Mouse (Mus musculus) limb, embryonic 10.5 days (tissue): Measurements from ENCODE around the gene Asgr1. TPM values are rescaled to one million over a fixed set of nuclear protein-coding genes. Genes with fewer than 3 reads are reported as not detected.
"Not testable (repeated sequence)": the region's sequence is repeated elsewhere in the genome, so short reads cannot be mapped to it uniquely, and the experiment has no call there.

Experiments used
- DNase-seq: peaks from one replicate; pipeline ENCODE4 v3.0.0-alpha.2; 2017; ENCODE audit warnings: low spot score
- H3K27ac ChIP-seq: fragments of 300-500 bp; sonication (generic); 2 replicates; pipeline ENCODE4 v1.5.1; 2016; ENCODE audit warnings: mild to moderate bottlenecking
- H3K27me3 ChIP-seq: fragments of 300-500 bp; sonication (generic); 2 replicates; pipeline ENCODE4 v1.6.1; 2016; ENCODE audit warnings: low read depth, mild to moderate bottlenecking; ENCODE audit not compliant: poor library complexity, severe bottlenecking
- H3K36me3 ChIP-seq: fragments of 300-500 bp; sonication (generic); 2 replicates; pipeline ENCODE4 v1.6.1; 2016; ENCODE audit warnings: mild to moderate bottlenecking, moderate library complexity
- H3K4me1 ChIP-seq: fragments of 300-500 bp; sonication (generic); 2 replicates; pipeline ENCODE4 v1.6.1; 2016
- H3K4me3 ChIP-seq: fragments of 300-500 bp; sonication (generic); 2 replicates; pipeline ENCODE4 v1.5.1; 2016; ENCODE audit warnings: mild to moderate bottlenecking, moderate library complexity
- H3K9me3 ChIP-seq: fragments of 300-500 bp; sonication (generic); replicated peaks from 2 replicates; pipeline ENCODE4 v1.6.1; 2016; ENCODE audit warnings: mild to moderate bottlenecking
- WGBS: fragments of 180-500 bp; shearing (Covaris S2); methylation state at CpG from one replicate; pipeline ENCODE4 v1.1.7; 2016; 5-methylcytosine and 5-hydroxymethylcytosine counted together
- polyA plus RNA-seq: library from polyadenylated mRNA; unstranded; fragments of >200 nt; fragmentation: Nextera tagmentation; extraction: Ambion mirVana; gene quantifications from 2 replicates; pipeline ENCODE4 v1.2.1, GENCODE M21; 2016

Asgr1 gene
- polyA plus RNA-seq: 0.71 and 0.74 TPM in 2 replicates

DNA sequence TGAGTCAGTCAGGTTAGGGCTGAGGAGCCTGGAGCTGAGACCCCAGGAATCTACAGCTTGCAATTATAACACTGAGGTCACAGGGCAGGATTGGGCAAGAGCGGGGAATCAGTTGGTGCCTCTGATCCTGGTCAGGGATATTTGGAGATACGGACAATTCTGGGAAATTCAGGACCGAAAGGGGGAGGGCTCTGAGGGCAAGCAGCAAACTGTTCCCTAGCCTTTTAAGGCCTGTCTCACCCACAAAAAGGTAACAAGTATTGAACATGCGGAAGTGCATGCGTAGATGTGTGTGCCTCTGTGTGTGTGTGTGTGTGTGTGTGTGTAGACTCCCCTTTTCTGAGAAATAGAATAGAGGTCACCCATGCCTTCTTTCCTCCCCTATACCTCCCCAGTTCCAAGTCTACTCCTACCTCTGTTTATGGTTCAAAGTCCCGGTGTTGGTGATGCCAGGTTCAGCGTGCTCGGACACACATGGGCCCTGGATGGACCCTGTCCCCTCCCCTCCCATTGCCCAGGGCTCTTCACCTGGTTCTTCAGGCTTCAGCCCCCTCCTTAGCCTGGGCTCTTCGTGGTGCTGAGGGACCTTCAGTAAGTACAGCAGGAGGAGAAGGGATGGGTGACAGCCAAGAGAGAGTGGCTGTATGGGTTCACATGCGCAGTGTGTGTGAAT is at the start of gene Asgr1:
Gene Asgr1, plus strand, starts transcription at position 188 of the 673 bp plus-strand sequence.
- peaks cover 15% of the 10 kb centered on the region for H3K27me3 ChIP-seq
- 86% methylated on average over 10 of the region's 10 CpGs for WGBS
- no peaks in the 10 kb centered on the region for H3K36me3 ChIP-seq
- no peak for DNase-seq
- 0 out of 2 replicates have a peak within 1 kb of the TSS, but pooled peaks have one; percentile 10 for H3K27ac ChIP-seq
- H3K4me3 ChIP-seq: no peak within 1 kb of the TSS
- H3K4me1 ChIP-seq: peaks cover 24% of the 10 kb centered on the region
- H3K9me3 ChIP-seq: no peaks in the 10 kb centered on the region

DNA sequence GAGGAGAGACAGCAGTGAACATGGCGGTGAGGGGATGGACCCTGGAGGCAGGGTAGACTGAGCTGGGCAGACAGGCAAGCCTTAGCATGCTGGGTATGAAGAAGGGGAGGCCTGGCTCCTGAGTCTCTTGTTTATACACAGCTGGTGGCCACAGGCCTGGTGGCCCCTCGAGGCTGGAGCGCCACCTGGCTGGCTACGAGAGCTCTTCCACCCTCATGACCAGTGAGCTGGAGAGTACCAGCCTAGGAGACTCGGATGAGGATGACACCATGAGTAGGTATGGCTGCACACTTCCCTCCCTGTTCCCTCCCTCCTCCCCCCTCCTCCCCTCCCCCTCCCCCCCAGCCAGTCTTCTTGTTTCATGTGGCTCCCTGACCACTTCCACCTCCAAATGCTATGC is 48.4 kb upstream of the Asgr1 start:
- Histone ChIP-seq H3K4me3 (0 out of 2 replicates have a peak overlapping the region, but pooled peaks have one; percentile 4), H3K27ac (no peak overlapping the region), H3K9me3 (no peaks in the 10 kb centered on the region), H3K4me1 (peaks cover 35% of the 10 kb centered on the region), H3K36me3 (peaks cover 65% of the 10 kb centered on the region), H3K27me3 (no peaks in the 10 kb centered on the region)
- 70% methylated on average over 5 of the region's 5 CpGs for WGBS
- DNase-seq: no peak

- WGBS: 95% methylated on average over 6 of the region's 6 CpGs
- Histone ChIP-seq H3K36me3 (peaks cover 93% of the 10 kb centered on the region), H3K4me3 (no peak overlapping the region)
Observed at GRCm38 (mm10) chr11:70010033-70010432, 43.9 kb upstream of the Asgr1 start.

DNA sequence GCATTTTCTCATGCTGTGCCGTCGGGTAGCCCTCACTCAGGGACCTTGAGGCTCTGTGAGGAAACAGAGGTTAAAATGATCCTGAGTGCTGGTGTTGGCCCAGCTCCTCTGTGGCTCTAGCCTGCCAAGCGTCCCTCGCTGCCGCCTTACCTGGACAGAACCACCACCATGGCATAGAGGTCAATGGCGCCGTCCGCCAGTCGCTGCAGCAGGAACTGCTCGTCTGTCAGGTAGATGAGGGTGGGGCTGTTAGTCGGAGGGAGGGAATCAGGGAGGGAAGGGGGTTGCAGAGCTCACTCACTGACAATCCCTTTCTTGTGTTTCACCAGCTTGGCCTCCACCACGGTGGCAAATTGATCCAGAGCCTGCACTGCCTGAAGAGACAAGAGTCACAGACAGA is 43.3 kb upstream of the Asgr1 start:
- Histone ChIP-seq H3K27me3 (no peaks in the 10 kb centered on the region), H3K36me3 (peaks cover 87% of the 10 kb centered on the region), H3K9me3 (no peaks in the 10 kb centered on the region), H3K4me1 (peaks cover 21% of the 10 kb centered on the region), H3K27ac (no peak overlapping the region), H3K4me3 (no peak overlapping the region)
- 84% methylated on average over 12 of the region's 12 CpGs for WGBS
- DNase-seq: no peak

More at GRCm38 (mm10) chr11:70010033-70010432, 43.9 kb upstream of the Asgr1 start:
- no peak for DNase-seq
- Histone ChIP-seq H3K27ac (no peak overlapping the region), H3K4me1 (peaks cover 16% of the 10 kb centered on the region), H3K27me3 (no peaks in the 10 kb centered on the region), H3K9me3 (no peaks in the 10 kb centered on the region)

DNA sequence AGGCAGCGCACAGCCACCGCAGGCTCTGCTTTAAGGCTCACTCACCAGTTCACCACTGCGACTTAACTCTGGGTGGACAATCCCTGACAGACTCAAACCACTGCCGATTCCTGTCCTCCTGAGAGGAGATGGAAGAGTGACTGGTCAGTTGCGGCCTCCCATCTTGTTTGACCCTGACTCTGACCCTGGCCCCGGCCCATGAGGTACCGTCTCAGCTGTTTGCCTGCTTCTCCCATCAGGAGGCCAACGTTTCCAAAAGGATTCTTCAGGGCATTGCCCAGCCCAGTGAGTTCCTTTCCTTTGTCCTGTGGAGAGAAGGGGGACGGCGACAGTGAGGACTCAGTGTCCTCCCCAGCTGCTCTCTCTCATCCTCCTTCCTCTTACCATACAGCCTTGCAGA is 42.9 kb upstream of the Asgr1 start:
- Histone ChIP-seq H3K4me1 (peaks cover 23% of the 10 kb centered on the region), H3K27ac (no peak overlapping the region), H3K27me3 (no peaks in the 10 kb centered on the region), H3K4me3 (no peak overlapping the region), H3K9me3 (no peaks in the 10 kb centered on the region), H3K36me3 (peaks cover 83% of the 10 kb centered on the region)
- WGBS: 91% methylated on average over 10 of the region's 10 CpGs
- DNase-seq: no peak

DNA sequence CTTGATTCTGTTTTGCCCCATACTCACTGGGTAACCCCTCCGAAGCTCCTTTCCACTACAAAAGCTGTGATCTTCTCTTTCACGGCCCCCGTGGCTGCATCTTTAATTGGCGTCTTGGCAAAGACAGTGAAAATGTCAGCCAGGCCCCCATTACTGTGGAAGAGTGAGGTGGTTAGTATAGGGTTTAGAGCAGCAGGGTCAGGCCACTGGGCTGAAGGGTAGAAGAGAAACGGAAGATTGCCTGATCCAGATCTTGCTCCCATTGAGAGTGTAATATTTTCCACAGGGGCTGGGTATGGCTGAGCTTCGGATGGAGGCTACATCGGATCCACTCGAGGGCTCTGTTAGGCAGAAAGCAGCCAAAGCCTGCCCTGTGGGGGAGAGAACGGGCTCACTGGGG is 41.0 kb upstream of the Asgr1 start:
- WGBS: 91% methylated on average over 9 of the region's 9 CpGs
- Histone ChIP-seq H3K36me3 (peaks cover 64% of the 10 kb centered on the region), H3K9me3 (no peaks in the 10 kb centered on the region), H3K4me3 (no peak overlapping the region), H3K27ac (no peak overlapping the region), H3K27me3 (no peaks in the 10 kb centered on the region), H3K4me1 (peaks cover 36% of the 10 kb centered on the region)
- DNase-seq: no peak

GRCm38 (mm10) chr11:70013408-70013807 is 40.5 kb upstream of the Asgr1 start:
- DNase-seq: no peak
- 88% methylated on average over 3 of the region's 3 CpGs for WGBS
- no peak overlapping the region for H3K4me3 ChIP-seq
- H3K27me3 ChIP-seq: no peaks in the 10 kb centered on the region
- H3K4me1 ChIP-seq: peaks cover 41% of the 10 kb centered on the region
- peaks cover 59% of the 10 kb centered on the region for H3K36me3 ChIP-seq
- peak overlapping the region; percentile 4; the same call in 1 of the 2 replicates for H3K27ac ChIP-seq
- no peaks in the 10 kb centered on the region for H3K9me3 ChIP-seq

DNA sequence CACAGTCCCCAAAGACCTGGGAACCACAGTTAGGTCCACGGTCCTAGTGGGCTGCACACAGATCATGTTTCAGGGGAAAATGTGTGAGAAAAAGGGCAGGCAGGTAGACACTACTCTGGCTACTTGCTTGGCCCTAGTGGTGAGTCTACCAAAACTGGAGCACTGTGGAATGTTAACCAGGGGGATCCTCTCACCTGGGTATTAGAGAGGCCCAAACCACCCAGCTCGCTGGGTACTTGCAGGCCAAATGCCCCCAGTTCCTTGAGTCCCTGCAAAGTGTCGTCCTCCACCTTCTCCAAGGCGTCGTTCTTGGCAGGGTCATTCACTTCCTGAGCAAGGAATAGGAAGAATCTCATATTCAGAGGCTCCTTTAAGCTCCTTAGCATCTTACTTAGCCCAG is 39.8 kb upstream of the Asgr1 start:
- DNase-seq: no peak
- H3K9me3 ChIP-seq: no peaks in the 10 kb centered on the region
- H3K27ac ChIP-seq: no peak overlapping the region
- H3K4me3 ChIP-seq: peak overlapping the region; percentile 64; the same call in 1 of the 2 replicates
- no peaks in the 10 kb centered on the region for H3K27me3 ChIP-seq
- H3K4me1 ChIP-seq: peaks cover 48% of the 10 kb centered on the region
- peaks cover 52% of the 10 kb centered on the region for H3K36me3 ChIP-seq
- WGBS: 54% methylated on average over 5 of the region's 5 CpGs

DNA sequence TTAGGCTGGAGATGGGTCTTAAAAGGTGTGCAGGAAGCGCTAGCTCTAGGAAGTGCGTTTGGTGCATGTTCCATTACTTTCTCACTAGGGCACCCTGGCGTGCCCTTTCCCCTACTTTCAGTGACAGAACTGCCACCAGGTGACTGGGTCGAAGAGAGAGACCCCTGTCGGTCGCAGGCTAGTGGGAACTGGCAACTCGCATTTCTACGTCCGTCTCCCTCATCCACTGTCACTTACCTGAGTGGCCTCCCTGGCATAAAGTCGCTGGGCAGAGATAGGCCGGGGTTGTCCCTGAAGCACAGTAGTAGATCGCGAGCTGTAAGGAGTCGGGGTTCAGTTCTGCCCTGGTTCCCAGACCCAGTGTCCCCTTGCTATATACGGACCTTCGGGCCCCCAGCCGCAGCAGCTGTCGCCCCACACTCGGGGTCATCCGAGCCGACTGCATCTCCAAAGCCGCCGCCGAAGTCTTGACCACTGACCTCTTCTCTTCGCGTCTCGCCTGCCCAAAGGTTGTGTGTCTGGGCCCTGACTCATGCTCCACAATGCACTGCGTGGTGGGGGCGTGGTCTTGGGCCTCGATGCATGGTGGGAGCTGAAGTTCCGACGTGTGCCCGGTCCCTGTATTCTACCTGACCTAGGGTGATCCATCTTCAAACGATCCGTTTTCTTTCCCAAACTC is 38.9 kb upstream of the Asgr1 start, which contains the start of gene Acadvl:
Gene Acadvl, minus strand, starts transcription at position 532 of the 679 bp plus-strand sequence.
- Histone ChIP-seq H3K36me3 (peaks cover 43% of the 10 kb centered on the region), H3K9me3 (no peaks in the 10 kb centered on the region), H3K27ac (peak within 1 kb of the TSS; percentile 81), H3K27me3 (no peaks in the 10 kb centered on the region), H3K4me3 (peak within 1 kb of the TSS; percentile 64), H3K4me1 (peaks cover 57% of the 10 kb centered on the region)
- 2% methylated on average over 35 of the region's 35 CpGs for WGBS
- DNase-seq: peak; percentile 85

DNA sequence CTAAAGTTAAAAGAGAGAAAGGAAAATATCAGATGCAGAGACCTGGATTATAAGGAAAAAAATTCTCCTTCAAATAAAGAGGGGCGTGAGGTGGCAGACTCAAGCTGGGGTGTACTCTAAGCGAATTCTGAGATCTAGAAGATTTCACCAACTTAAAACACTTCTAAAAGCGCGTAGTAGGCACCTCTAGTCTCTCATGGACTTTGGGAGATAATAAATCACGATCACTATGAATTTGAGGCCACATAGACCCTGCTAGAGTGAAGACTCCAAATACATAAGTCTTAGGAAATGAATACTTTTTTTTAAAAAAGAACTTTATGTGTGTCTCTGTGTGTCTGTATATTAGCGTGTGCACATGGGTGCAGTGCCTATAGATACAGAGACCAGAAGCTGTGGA is 38.2 kb upstream of the Asgr1 start:
- peak overlapping the region; percentile 81; the same call in 1 of the 2 replicates for H3K27ac ChIP-seq
- H3K4me1 ChIP-seq: peaks cover 64% of the 10 kb centered on the region
- 67% methylated on average over 6 of the region's 6 CpGs for WGBS
- no peak for DNase-seq
- no peaks in the 10 kb centered on the region for H3K27me3 ChIP-seq
- H3K36me3 ChIP-seq: peaks cover 36% of the 10 kb centered on the region
- no peaks in the 10 kb centered on the region for H3K9me3 ChIP-seq
- peak overlapping the region; percentile 64 for H3K4me3 ChIP-seq

GRCm38 (mm10) chr11:70016177-70016576 is 37.7 kb upstream of the Asgr1 start:
- H3K4me1 ChIP-seq: peaks cover 69% of the 10 kb centered on the region
- not testable (repeated sequence) for H3K27ac ChIP-seq, H3K4me3 ChIP-seq, H3K27me3 ChIP-seq, DNase-seq, H3K9me3 ChIP-seq
- 94% methylated on average over 2 of the region's 2 CpGs for WGBS
- H3K36me3 ChIP-seq: peaks cover 31% of the 10 kb centered on the region

GRCm38 (mm10) chr11:70016669-70017068 is 37.2 kb upstream of the Asgr1 start, which contains the start of gene Dlg4:
Gene Dlg4 (plus strand): TSS chr11:70016942.
- WGBS: 81% methylated on average over 3 of the region's 3 CpGs
- H3K27ac ChIP-seq: peak within 1 kb of the TSS; percentile 96
- H3K4me1 ChIP-seq: peaks cover 74% of the 10 kb centered on the region
- DNase-seq: no peak
- H3K9me3 ChIP-seq: no peaks in the 10 kb centered on the region
- no peaks in the 10 kb centered on the region for H3K27me3 ChIP-seq
- peak within 1 kb of the TSS; percentile 81 for H3K4me3 ChIP-seq
- H3K36me3 ChIP-seq: peaks cover 26% of the 10 kb centered on the region

GRCm38 (mm10) chr11:70017199-70017767 is 36.6 kb upstream of the Asgr1 start:
- H3K4me3 ChIP-seq: peak overlapping the region; percentile 81; the same call in 1 of the 2 replicates
- DNase-seq: no peak
- peaks cover 20% of the 10 kb centered on the region for H3K36me3 ChIP-seq
- H3K9me3 ChIP-seq: no peaks in the 10 kb centered on the region
- 47% methylated on average over 7 of the region's 7 CpGs for WGBS
- H3K4me1 ChIP-seq: peaks cover 78% of the 10 kb centered on the region
- H3K27me3 ChIP-seq: no peaks in the 10 kb centered on the region
- peak overlapping the region; percentile 96 for H3K27ac ChIP-seq
